Mouse (Mus musculus) midbrain, embryonic 10.5 days (tissue): ENCODE measurements around the gene Tango6. TPM values are rescaled to one million over a fixed set of nuclear protein-coding genes. Genes with fewer than 3 reads are reported as not detected.

Source experiments
- DNase-seq: peaks from one replicate; pipeline ENCODE4 v3.0.0-alpha.2; 2017; ENCODE audit warnings: low spot score
- H3K27ac ChIP-seq: fragments of 300-500 bp; sonication (generic); replicated peaks from 2 replicates; pipeline ENCODE4 v1.5.1; 2016; ENCODE audit warnings: mild to moderate bottlenecking
- H3K27me3 ChIP-seq: fragments of 300-500 bp; sonication (generic); 2 replicates; pipeline ENCODE4 v1.6.1; 2016; ENCODE audit warnings: low read depth, mild to moderate bottlenecking; ENCODE audit not compliant: poor library complexity, severe bottlenecking
- H3K36me3 ChIP-seq: fragments of 300-500 bp; sonication (generic); 2 replicates; pipeline ENCODE4 v1.6.1; 2016; ENCODE audit warnings: mild to moderate bottlenecking, moderate library complexity
- H3K4me1 ChIP-seq: fragments of 300-500 bp; sonication (generic); 2 replicates; pipeline ENCODE4 v1.6.1; 2016
- H3K4me3 ChIP-seq: fragments of 300-500 bp; sonication (generic); 2 replicates; pipeline ENCODE4 v1.5.1; 2016; ENCODE audit warnings: mild to moderate bottlenecking, moderate library complexity
- H3K9me3 ChIP-seq: fragments of 300-500 bp; sonication (generic); replicated peaks from 2 replicates; pipeline ENCODE4 v1.6.1; 2016; ENCODE audit warnings: mild to moderate bottlenecking
- WGBS: fragments of 180-500 bp; shearing (Covaris S2); methylation state at CpG from one replicate; pipeline ENCODE4 v1.1.7; 2016; 5-methylcytosine and 5-hydroxymethylcytosine counted together
- polyA plus RNA-seq: library from polyadenylated mRNA; unstranded; fragments of >200 nt; fragmentation: Nextera tagmentation; extraction: Ambion mirVana; gene quantifications from 2 replicates; pipeline ENCODE4 v1.2.1, GENCODE M21; 2016

The Tango6 gene
- polyA plus RNA-seq: 13.8 and 14.2 TPM in 2 replicates

- peaks cover 25% of the 10 kb centered on the region for H3K4me1 ChIP-seq
- no peaks in the 10 kb centered on the region for H3K27me3 ChIP-seq
- no peaks in the 10 kb centered on the region for H3K9me3 ChIP-seq
- H3K27ac ChIP-seq: peak within 1 kb of the TSS; percentile 96
- peak within 1 kb of the TSS; percentile 83 for H3K4me3 ChIP-seq
- under 1% methylated on average over 50 of the region's 50 CpGs for WGBS
- peak; percentile 92 for DNase-seq
- H3K36me3 ChIP-seq: no peaks in the 10 kb centered on the region
These were observed at the start of gene Tango6 for GRCm38 (mm10) chr8:106682971-106683668. Gene Tango6 (plus strand): TSS chr8:106683068.

GRCm38 (mm10) chr8:106633361-106634158 is 49.3 kb upstream of the Tango6 start:
- Histone ChIP-seq H3K27ac (no peak overlapping the region), H3K9me3 (no peaks in the 10 kb centered on the region), H3K4me3 (no peak overlapping the region), H3K27me3 (no peaks in the 10 kb centered on the region), H3K4me1 (peaks cover 58% of the 10 kb centered on the region), H3K36me3 (no peaks in the 10 kb centered on the region)
- no peak for DNase-seq
- 72% methylated on average over 17 of the region's 17 CpGs for WGBS

- H3K27me3 ChIP-seq: no peaks in the 10 kb centered on the region
- H3K4me3 ChIP-seq: no peak overlapping the region
- no peaks in the 10 kb centered on the region for H3K9me3 ChIP-seq
These were observed 47.6 kb upstream of the Tango6 start for GRCm38 (mm10) chr8:106635284-106635683.

GRCm38 (mm10) chr8:106637446-106637845 is 45.4 kb upstream of the Tango6 start:
- DNase-seq: no peak
- H3K27ac ChIP-seq: peak overlapping the region; percentile 39
- H3K4me1 ChIP-seq: peaks cover 46% of the 10 kb centered on the region
- no peaks in the 10 kb centered on the region for H3K36me3 ChIP-seq
- no peaks in the 10 kb centered on the region for H3K9me3 ChIP-seq
- H3K27me3 ChIP-seq: no peaks in the 10 kb centered on the region
- no peak overlapping the region for H3K4me3 ChIP-seq
- WGBS: 71% methylated on average over 4 of the region's 4 CpGs

More at GRCm38 (mm10) chr8:106635284-106635683, 47.6 kb upstream of the Tango6 start:
- Histone ChIP-seq H3K27ac (0 out of 2 replicates have a peak overlapping the region, but pooled peaks have one; percentile 33), H3K4me1 (peaks cover 52% of the 10 kb centered on the region), H3K36me3 (no peaks in the 10 kb centered on the region)
- 50% methylated on average over 5 of the region's 5 CpGs for WGBS
- no peak for DNase-seq

- Histone ChIP-seq H3K27me3 (no peaks in the 10 kb centered on the region), H3K27ac (no peak overlapping the region), H3K9me3 (no peaks in the 10 kb centered on the region), H3K36me3 (no peaks in the 10 kb centered on the region), H3K4me3 (no peak overlapping the region), H3K4me1 (peaks cover 33% of the 10 kb centered on the region)
- WGBS: 96% methylated on average over 7 of the region's 7 CpGs
- DNase-seq: no peak
These were observed 44.0 kb upstream of the Tango6 start for GRCm38 (mm10) chr8:106638768-106639295.

- no peaks in the 10 kb centered on the region for H3K9me3 ChIP-seq
- 83% methylated on average over 7 of the region's 7 CpGs for WGBS
These were observed 42.7 kb upstream of the Tango6 start for GRCm38 (mm10) chr8:106640212-106640611.

GRCm38 (mm10) chr8:106640921-106641320 is 41.9 kb upstream of the Tango6 start:
- DNase-seq: no peak
- Histone ChIP-seq H3K4me1 (peaks cover 23% of the 10 kb centered on the region), H3K27ac (peak overlapping the region; percentile 17; the same call in 1 of the 2 replicates), H3K4me3 (no peak overlapping the region), H3K36me3 (no peaks in the 10 kb centered on the region), H3K9me3 (no peaks in the 10 kb centered on the region), H3K27me3 (no peaks in the 10 kb centered on the region)
- 83% methylated on average over 5 of the region's 5 CpGs for WGBS

More at GRCm38 (mm10) chr8:106640212-106640611, 42.7 kb upstream of the Tango6 start:
- H3K4me3 ChIP-seq: no peak overlapping the region
- DNase-seq: no peak
- no peak overlapping the region for H3K27ac ChIP-seq
- no peaks in the 10 kb centered on the region for H3K27me3 ChIP-seq
- H3K36me3 ChIP-seq: no peaks in the 10 kb centered on the region
- peaks cover 30% of the 10 kb centered on the region for H3K4me1 ChIP-seq

- no peak for DNase-seq
- no peaks in the 10 kb centered on the region for H3K27me3 ChIP-seq
- no peak overlapping the region; the same call in 1 of the 2 replicates for H3K27ac ChIP-seq
- H3K4me1 ChIP-seq: peaks cover 10% of the 10 kb centered on the region
- no peaks in the 10 kb centered on the region for H3K36me3 ChIP-seq
- WGBS: 59% methylated on average over 2 of the region's 2 CpGs
- no peaks in the 10 kb centered on the region for H3K9me3 ChIP-seq
- H3K4me3 ChIP-seq: no peak overlapping the region
These were observed 40.7 kb upstream of the Tango6 start for GRCm38 (mm10) chr8:106642172-106642571.

GRCm38 (mm10) chr8:106643100-106643499 is 39.8 kb upstream of the Tango6 start:
- 92% methylated on average over 4 of the region's 4 CpGs for WGBS

GRCm38 (mm10) chr8:106644957-106645356 is 37.9 kb upstream of the Tango6 start:
- H3K9me3 ChIP-seq: no peaks in the 10 kb centered on the region
- H3K4me1 ChIP-seq: peaks cover 6% of the 10 kb centered on the region
- WGBS: 74% methylated on average over 3 of the region's 3 CpGs
- no peak for DNase-seq
- H3K27ac ChIP-seq: no peak overlapping the region
- no peak overlapping the region for H3K4me3 ChIP-seq
- H3K36me3 ChIP-seq: no peaks in the 10 kb centered on the region
- H3K27me3 ChIP-seq: no peaks in the 10 kb centered on the region

More at GRCm38 (mm10) chr8:106643100-106643499, 39.8 kb upstream of the Tango6 start:
- Histone ChIP-seq H3K27me3 (no peaks in the 10 kb centered on the region), H3K9me3 (no peaks in the 10 kb centered on the region), H3K4me3 (no peak overlapping the region), H3K4me1 (peaks cover 6% of the 10 kb centered on the region), H3K36me3 (no peaks in the 10 kb centered on the region), H3K27ac (no peak overlapping the region)
- DNase-seq: no peak

GRCm38 (mm10) chr8:106646153-106646552 is 36.7 kb upstream of the Tango6 start:
- Histone ChIP-seq H3K36me3 (no peaks in the 10 kb centered on the region), H3K4me3 (no peak overlapping the region), H3K27ac (no peak overlapping the region), H3K4me1 (peaks cover 3% of the 10 kb centered on the region; the same call in 1 of the 2 replicates), H3K27me3 (no peaks in the 10 kb centered on the region), H3K9me3 (no peaks in the 10 kb centered on the region)
- WGBS: 94% methylated on average over 2 of the region's 2 CpGs
- DNase-seq: no peak

GRCm38 (mm10) chr8:106646731-106647130 is 36.1 kb upstream of the Tango6 start:
- no peak overlapping the region for H3K27ac ChIP-seq
- H3K4me1 ChIP-seq: peaks cover 3% of the 10 kb centered on the region; the same call in 1 of the 2 replicates
- DNase-seq: no peak
- H3K27me3 ChIP-seq: no peaks in the 10 kb centered on the region
- no peaks in the 10 kb centered on the region for H3K9me3 ChIP-seq
- H3K4me3 ChIP-seq: no peak overlapping the region
- WGBS: 81% methylated on average over 5 of the region's 5 CpGs
- no peaks in the 10 kb centered on the region for H3K36me3 ChIP-seq
